Mouse (Mus musculus): ENCODE measurements around the gene Hmgcs1.

Hmgcs1 gene

GRCm38 (mm10) chr13:119753859-119754634 lies 63.9 kb downstream of the Hmgcs1 start:
- no peak for DNase-seq (ENCODE audit: low spot score in 2 of 2)

- DNase-seq (ENCODE audit: low spot score in 2 of 2) = no peak
Measured at GRCm38 (mm10) chr13:119754635-119755020, 64.4 kb downstream of the Hmgcs1 start.

- DNase-seq (ENCODE audit: low spot score in 2 of 2) = peak; percentile 21 to 23
Measured at GRCm38 (mm10) chr13:119755141-119755547, 65.0 kb downstream of the Hmgcs1 start.

- peak; percentile 86 to 88 for DNase-seq (ENCODE audit: low spot score in 2 of 2)
Measured at GRCm38 (mm10) chr13:119755681-119756471, 65.7 kb downstream of the Hmgcs1 start, which contains the start of gene Nim1k. Gene Nim1k, minus strand, starts transcription at chr13:119755882.

GRCm38 (mm10) chr13:119756831-119757230 lies 66.7 kb downstream of the Hmgcs1 start:
- no peak for DNase-seq (ENCODE audit: low spot score in 2 of 2)

All from heart, adult 9 months (tissue).